Mouse (Mus musculus) embryonic facial prominence, embryonic 10.5 days (tissue): ENCODE results near the gene Ypel2. TPM values are rescaled to one million over a fixed set of nuclear protein-coding genes. Genes with fewer than 3 reads are reported as not detected.

Source experiments
- DNase-seq: peaks from one replicate; pipeline ENCODE4 v3.0.0-alpha.2; 2017; ENCODE audit warnings: low spot score
- H3K27ac ChIP-seq: fragments of 300-500 bp; sonication (generic); replicated peaks from 2 replicates; pipeline ENCODE4 v1.5.1; 2016; ENCODE audit warnings: mild to moderate bottlenecking
- H3K27me3 ChIP-seq: fragments of 300-500 bp; sonication (generic); replicated peaks from 2 replicates; pipeline ENCODE4 v1.6.1; 2016; ENCODE audit warnings: low read depth, mild to moderate bottlenecking; ENCODE audit not compliant: poor library complexity, severe bottlenecking
- H3K36me3 ChIP-seq: fragments of 300-500 bp; sonication (generic); replicated peaks from 2 replicates; pipeline ENCODE4 v1.6.1; 2016; ENCODE audit warnings: mild to moderate bottlenecking, moderate library complexity
- H3K4me1 ChIP-seq: fragments of 300-500 bp; sonication (generic); 2 replicates; pipeline ENCODE4 v1.6.1; 2016
- H3K4me3 ChIP-seq: fragments of 300-500 bp; sonication (generic); 2 replicates; pipeline ENCODE4 v1.5.1; 2016; ENCODE audit warnings: mild to moderate bottlenecking, moderate library complexity
- H3K9me3 ChIP-seq: fragments of 300-500 bp; sonication (generic); 2 replicates; pipeline ENCODE4 v1.6.1; 2016; ENCODE audit warnings: mild to moderate bottlenecking
- WGBS: fragments of 180-500 bp; shearing (Covaris S2); methylation state at CpG from one replicate; pipeline ENCODE4 v1.1.7; 2016; 5-methylcytosine and 5-hydroxymethylcytosine counted together
- polyA plus RNA-seq: library from polyadenylated mRNA; unstranded; fragments of >200 nt; fragmentation: Nextera tagmentation; extraction: Ambion mirVana; gene quantifications from 2 replicates; pipeline ENCODE4 v1.2.1, GENCODE M21; 2016

Ypel2 gene
- polyA plus RNA-seq, 1 experiment from 2014 or later: 5.4 TPM

GRCm38 (mm10) chr11:86938551-86938950 lies 55.0 kb downstream of the Ypel2 start:
- no peak overlapping the region for H3K4me3 ChIP-seq
- DNase-seq: no peak
- H3K9me3 ChIP-seq: no peaks in the 10 kb centered on the region
- H3K27ac ChIP-seq: no peak overlapping the region
- 58% methylated on average over 3 of the region's 3 CpGs for WGBS
- H3K27me3 ChIP-seq: no peaks in the 10 kb centered on the region
- peaks cover 9% of the 10 kb centered on the region; the same call in 1 of the 2 replicates for H3K4me1 ChIP-seq
- H3K36me3 ChIP-seq: peaks cover 15% of the 10 kb centered on the region

- peaks cover 9% of the 10 kb centered on the region; the same call in 1 of the 2 replicates for H3K4me1 ChIP-seq
- no peaks in the 10 kb centered on the region for H3K27me3 ChIP-seq
- no peak overlapping the region for H3K27ac ChIP-seq
- H3K36me3 ChIP-seq: peaks cover 14% of the 10 kb centered on the region; the same call in 1 of the 2 replicates
- WGBS: 87% methylated on average over 4 of the region's 4 CpGs
- H3K9me3 ChIP-seq: no peaks in the 10 kb centered on the region
- no peak for DNase-seq
- no peak overlapping the region for H3K4me3 ChIP-seq
Observed at GRCm38 (mm10) chr11:86938108-86938507, 55.4 kb downstream of the Ypel2 start.

- Histone ChIP-seq H3K4me3 (no peak overlapping the region), H3K4me1 (peaks cover 9% of the 10 kb centered on the region; the same call in 1 of the 2 replicates), H3K27ac (no peak overlapping the region), H3K9me3 (no peaks in the 10 kb centered on the region), H3K27me3 (no peaks in the 10 kb centered on the region), H3K36me3 (peaks cover 13% of the 10 kb centered on the region; the same call in 1 of the 2 replicates)
- DNase-seq: no peak
- 66% methylated on average over 9 of the region's 9 CpGs for WGBS
Observed at GRCm38 (mm10) chr11:86936938-86937337, 56.6 kb downstream of the Ypel2 start.

- no peaks in the 10 kb centered on the region; the same call in 1 of the 2 replicates for H3K36me3 ChIP-seq
- 74% methylated on average over 2 of the region's 2 CpGs for whole genome bisulfite sequencing
- no peaks in the 10 kb centered on the region for H3K27me3 ChIP-seq
- peaks cover 9% of the 10 kb centered on the region; the same call in 1 of the 2 replicates for H3K4me1 ChIP-seq
- H3K4me3 ChIP-seq: no peak overlapping the region
- H3K27ac ChIP-seq: no peak overlapping the region
- H3K9me3 ChIP-seq: no peaks in the 10 kb centered on the region
- no peak for DNase-seq
Observed at GRCm38 (mm10) chr11:86934895-86935294, 58.6 kb downstream of the Ypel2 start.

GRCm38 (mm10) chr11:86932201-86932600 lies 61.3 kb downstream of the Ypel2 start:
- 93% methylated on average over 2 of the region's 2 CpGs for WGBS
- no peak for DNase-seq
- Histone ChIP-seq H3K27me3 (no peaks in the 10 kb centered on the region), H3K9me3 (no peaks in the 10 kb centered on the region), H3K27ac (no peak overlapping the region), H3K4me1 (peaks cover 4% of the 10 kb centered on the region; the same call in 1 of the 2 replicates), H3K36me3 (no peaks in the 10 kb centered on the region), H3K4me3 (no peak overlapping the region)

- H3K36me3 ChIP-seq: no peaks in the 10 kb centered on the region
- H3K4me1 ChIP-seq: peaks cover 4% of the 10 kb centered on the region; the same call in 1 of the 2 replicates
- H3K9me3 ChIP-seq: no peaks in the 10 kb centered on the region
- no peak for DNase-seq
- 82% methylated on average over 10 of the region's 10 CpGs for WGBS
- H3K4me3 ChIP-seq: no peak overlapping the region
- H3K27ac ChIP-seq: no peak overlapping the region
- no peaks in the 10 kb centered on the region for H3K27me3 ChIP-seq
Observed at GRCm38 (mm10) chr11:86930636-86931180, 62.8 kb downstream of the Ypel2 start.

GRCm38 (mm10) chr11:86929985-86930384 lies 63.5 kb downstream of the Ypel2 start:
- H3K27ac ChIP-seq: no peak overlapping the region
- H3K36me3 ChIP-seq: no peaks in the 10 kb centered on the region
- H3K4me3 ChIP-seq: no peak overlapping the region
- no peak for DNase-seq
- H3K27me3 ChIP-seq: no peaks in the 10 kb centered on the region
- H3K9me3 ChIP-seq: no peaks in the 10 kb centered on the region
- H3K4me1 ChIP-seq: peaks cover 3% of the 10 kb centered on the region; the same call in 1 of the 2 replicates

GRCm38 (mm10) chr11:86929531-86929930 lies 64.0 kb downstream of the Ypel2 start:
- DNase-seq: no peak
- Histone ChIP-seq H3K4me3 (no peak overlapping the region), H3K4me1 (no peaks in the 10 kb centered on the region), H3K9me3 (no peaks in the 10 kb centered on the region), H3K27me3 (no peaks in the 10 kb centered on the region), H3K36me3 (no peaks in the 10 kb centered on the region), H3K27ac (no peak overlapping the region)
- 85% methylated on average over 4 of the region's 4 CpGs for WGBS

- no peaks in the 10 kb centered on the region for H3K27me3 ChIP-seq
- no peaks in the 10 kb centered on the region for H3K9me3 ChIP-seq
- no peaks in the 10 kb centered on the region for H3K36me3 ChIP-seq
- peaks cover 9% of the 10 kb centered on the region for H3K4me1 ChIP-seq
- H3K4me3 ChIP-seq: no peak overlapping the region
- DNase-seq: no peak
- 83% methylated on average over 9 of the region's 9 CpGs for WGBS
- H3K27ac ChIP-seq: no peak overlapping the region
Observed at GRCm38 (mm10) chr11:86925085-86925638, 68.3 kb downstream of the Ypel2 start.

GRCm38 (mm10) chr11:86924629-86925028 lies 68.9 kb downstream of the Ypel2 start:
- Histone ChIP-seq H3K27me3 (no peaks in the 10 kb centered on the region), H3K36me3 (no peaks in the 10 kb centered on the region), H3K9me3 (no peaks in the 10 kb centered on the region), H3K27ac (no peak overlapping the region), H3K4me3 (no peak overlapping the region), H3K4me1 (peaks cover 14% of the 10 kb centered on the region)
- DNase-seq: no peak
- 82% methylated on average over 3 of the region's 3 CpGs for WGBS

GRCm38 (mm10) chr11:86923654-86924053 lies 69.9 kb downstream of the Ypel2 start:
- peaks cover 15% of the 10 kb centered on the region for H3K4me1 ChIP-seq
- no peaks in the 10 kb centered on the region for H3K9me3 ChIP-seq
- H3K27me3 ChIP-seq: no peaks in the 10 kb centered on the region
- WGBS: 52% methylated on average over 2 of the region's 2 CpGs
- H3K4me3 ChIP-seq: no peak overlapping the region
- no peak for DNase-seq
- H3K36me3 ChIP-seq: no peaks in the 10 kb centered on the region
- no peak overlapping the region for H3K27ac ChIP-seq

- no peaks in the 10 kb centered on the region for H3K27me3 ChIP-seq
- DNase-seq: no peak
- no peaks in the 10 kb centered on the region for H3K9me3 ChIP-seq
- no peak overlapping the region for H3K4me3 ChIP-seq
- H3K27ac ChIP-seq: no peak overlapping the region
- WGBS: 86% methylated on average over 2 of the region's 2 CpGs
- H3K36me3 ChIP-seq: no peaks in the 10 kb centered on the region
- H3K4me1 ChIP-seq: peaks cover 15% of the 10 kb centered on the region
Observed at GRCm38 (mm10) chr11:86922029-86922428, 71.5 kb downstream of the Ypel2 start.

GRCm38 (mm10) chr11:86921335-86921734 lies 72.2 kb downstream of the Ypel2 start:
- DNase-seq: no peak
- Histone ChIP-seq H3K27ac (no peak overlapping the region), H3K9me3 (no peaks in the 10 kb centered on the region), H3K27me3 (no peaks in the 10 kb centered on the region), H3K4me3 (no peak overlapping the region), H3K36me3 (no peaks in the 10 kb centered on the region), H3K4me1 (peaks cover 15% of the 10 kb centered on the region)
- WGBS: 86% methylated on average over 6 of the region's 6 CpGs
